Mouse (Mus musculus): ENCODE measurements around the gene Sec24d. TPM values are rescaled to one million over a fixed set of nuclear protein-coding genes. Genes with fewer than 3 reads are reported as not detected.

The Sec24d gene
- polyA plus RNA-seq, 1 experiment from 2014 or later: 55.6 TPM

- DNase-seq (ENCODE audit: low spot score): no peak
- Histone ChIP-seq H3K27ac (replicated peaks) (no peak overlapping the region), H3K4me2 (replicated peaks; ENCODE audit: low read depth) (no peak overlapping the region), H3K4me1 (replicated peaks; ENCODE audit: control insufficient read depth, insufficient read depth) (no peaks in the 10 kb centered on the region), H3K9ac (ENCODE audit: low read length) (no peak overlapping the region), H3K4me3 (ENCODE audit: low read depth, low read length) (no peak overlapping the region), H3K36me3 (ENCODE audit: control insufficient read depth, insufficient read depth, low read length) (no peaks in the 10 kb centered on the region), H3K9me3 (ENCODE audit: control insufficient read depth, low read length) (no peaks in the 10 kb centered on the region), H3K27me3 (ENCODE audit: control insufficient read depth, insufficient read depth, low read length) (no peaks in the 10 kb centered on the region)
- TF ChIP-seq CTCF (IDR thresholded peaks at IDR 0.05; ENCODE audit: low read depth) (peak; percentile 25), EP300 (optimal IDR thresholded peaks at IDR 0.05) (no peak)
- WGBS: 78% methylated on average over 11 of the region's 11 CpGs
- no peak for ATAC-seq (ENCODE audit: low FRiP score, low TSS enrichment)
Observed at GRCm38 (mm10) chr3:123256181-123257101, 10.8 kb upstream of the Sec24d start.

- TF ChIP-seq CTCF (IDR thresholded peaks at IDR 0.05; ENCODE audit: low read depth) (no peak), EP300 (optimal IDR thresholded peaks at IDR 0.05) (no peak)
- Histone ChIP-seq H3K9me3 (ENCODE audit: control insufficient read depth, low read length) (no peaks in the 10 kb centered on the region), H3K27ac (replicated peaks) (no peak overlapping the region), H3K36me3 (ENCODE audit: control insufficient read depth, insufficient read depth, low read length) (no peaks in the 10 kb centered on the region), H3K27me3 (ENCODE audit: control insufficient read depth, insufficient read depth, low read length) (no peaks in the 10 kb centered on the region), H3K4me3 (ENCODE audit: low read depth, low read length) (no peak overlapping the region), H3K4me2 (replicated peaks; ENCODE audit: low read depth) (no peak overlapping the region), H3K4me1 (replicated peaks; ENCODE audit: control insufficient read depth, insufficient read depth) (no peaks in the 10 kb centered on the region), H3K9ac (ENCODE audit: low read length) (no peak overlapping the region)
- no peak for DNase-seq (ENCODE audit: low spot score)
- 50% methylated on average over 4 of the region's 4 CpGs for WGBS
- no peak for ATAC-seq (ENCODE audit: low FRiP score, low TSS enrichment)
Observed at GRCm38 (mm10) chr3:123258709-123259108, 8.5 kb upstream of the Sec24d start.

- DNase-seq (ENCODE audit: low spot score) (no peak), ATAC-seq (ENCODE audit: low FRiP score, low TSS enrichment) (no peak)
- Histone ChIP-seq H3K27ac (replicated peaks) (0 out of 2 replicates have a peak overlapping the region, but pooled peaks have one; percentile 18), H3K4me1 (replicated peaks; ENCODE audit: control insufficient read depth, insufficient read depth) (no peaks in the 10 kb centered on the region), H3K27me3 (ENCODE audit: control insufficient read depth, insufficient read depth, low read length) (no peaks in the 10 kb centered on the region), H3K36me3 (ENCODE audit: control insufficient read depth, insufficient read depth, low read length) (peaks cover 2% of the 10 kb centered on the region; the same call in 1 of the 2 replicates), H3K9me3 (ENCODE audit: control insufficient read depth, low read length) (no peaks in the 10 kb centered on the region), H3K4me3 (ENCODE audit: low read depth, low read length) (peak overlapping the region; percentile 35), H3K4me2 (replicated peaks; ENCODE audit: low read depth) (peak overlapping the region; percentile 32), H3K9ac (ENCODE audit: low read length) (no peak overlapping the region)
- no peak for TF ChIP-seq EP300 (optimal IDR thresholded peaks at IDR 0.05)
- no peak for TF ChIP-seq CTCF (IDR thresholded peaks at IDR 0.05; ENCODE audit: low read depth)
- 33% methylated on average over 6 of the region's 6 CpGs for WGBS
Observed at GRCm38 (mm10) chr3:123264706-123265105, 2.5 kb upstream of the Sec24d start.

GRCm38 (mm10) chr3:123267741-123268201, 516 bp downstream of the Sec24d start:
- DNase-seq (ENCODE audit: low spot score) (peak; percentile 63), ATAC-seq (ENCODE audit: low FRiP score, low TSS enrichment) (peak; percentile 66)

GRCm38 (mm10) chr3:123282866-123283615, 15.8 kb downstream of the Sec24d start:
- no peak for TF ChIP-seq EP300 (optimal IDR thresholded peaks at IDR 0.05)
- TF ChIP-seq CTCF (IDR thresholded peaks at IDR 0.05; ENCODE audit: low read depth): no peak
- H3K36me3 ChIP-seq (ENCODE audit: control insufficient read depth, insufficient read depth, low read length): peaks cover 11% of the 10 kb centered on the region; the same call in 1 of the 2 replicates
- peak; percentile 71; the same call in 1 of the 2 replicates for ATAC-seq (ENCODE audit: low FRiP score, low TSS enrichment)
- no peak overlapping the region for H3K27ac ChIP-seq (replicated peaks)
- no peak overlapping the region for H3K4me2 ChIP-seq (replicated peaks; ENCODE audit: low read depth)
- no peaks in the 10 kb centered on the region for H3K27me3 ChIP-seq (ENCODE audit: control insufficient read depth, insufficient read depth, low read length)
- no peak overlapping the region for H3K4me3 ChIP-seq (ENCODE audit: low read depth, low read length)
- H3K9me3 ChIP-seq (ENCODE audit: control insufficient read depth, low read length): no peaks in the 10 kb centered on the region
- 75% methylated on average over 12 of the region's 12 CpGs for WGBS
- H3K9ac ChIP-seq (ENCODE audit: low read length): no peak overlapping the region
- H3K4me1 ChIP-seq (replicated peaks; ENCODE audit: control insufficient read depth, insufficient read depth): no peaks in the 10 kb centered on the region
- peak; percentile 21 for DNase-seq (ENCODE audit: low spot score)

More at GRCm38 (mm10) chr3:123267741-123268201, 516 bp downstream of the Sec24d start:
- Histone ChIP-seq H3K27ac (replicated peaks) (peak overlapping the region; percentile 91), H3K36me3 (ENCODE audit: control insufficient read depth, insufficient read depth, low read length) (peaks cover 11% of the 10 kb centered on the region), H3K4me3 (ENCODE audit: low read depth, low read length) (peak overlapping the region; percentile 79), H3K9me3 (ENCODE audit: control insufficient read depth, low read length) (no peaks in the 10 kb centered on the region), H3K4me2 (replicated peaks; ENCODE audit: low read depth) (peak overlapping the region; percentile 75), H3K9ac (ENCODE audit: low read length) (peak overlapping the region; percentile 85), H3K4me1 (replicated peaks; ENCODE audit: control insufficient read depth, insufficient read depth) (no peaks in the 10 kb centered on the region), H3K27me3 (ENCODE audit: control insufficient read depth, insufficient read depth, low read length) (no peaks in the 10 kb centered on the region)
- TF ChIP-seq CTCF (IDR thresholded peaks at IDR 0.05; ENCODE audit: low read depth): no peak
- no peak for TF ChIP-seq EP300 (optimal IDR thresholded peaks at IDR 0.05)
- WGBS: under 1% methylated on average over 25 of the region's 25 CpGs
